Mouse (Mus musculus) midbrain, embryonic 11.5 days (tissue): ENCODE results near the gene Fam160a1. TPM values are rescaled to one million over a fixed set of nuclear protein-coding genes. Genes with fewer than 3 reads are reported as not detected.

Source experiments
- ATAC-seq: fragments of 200-750 bp; cut with Nextera tagmentation; 2 replicates; pipeline ENCODE4 v1.8.0; 2017; ENCODE audit warnings: moderate TSS enrichment, moderate library complexity; ENCODE audit not compliant: low FRiP score
- DNase-seq: peaks from one replicate; pipeline ENCODE4 v3.0.0; 2015; ENCODE audit warnings: low spot score; ENCODE audit errors: missing footprints
- H3K27ac ChIP-seq: fragments of 300-500 bp; sonication (generic); 2 replicates; pipeline ENCODE4 v1.5.1; 2014; ENCODE audit warnings: low read depth, low read length
- H3K27me3 ChIP-seq: fragments of 300-500 bp; sonication (generic); 2 replicates; pipeline ENCODE4 v1.6.1; 2014; ENCODE audit warnings: mild to moderate bottlenecking, low read length, moderate library complexity, mixed read lengths; ENCODE audit not compliant: control insufficient read depth, insufficient read depth
- H3K36me3 ChIP-seq: fragments of 300-500 bp; sonication (generic); 2 replicates; pipeline ENCODE4 v1.6.1; 2014; ENCODE audit warnings: mild to moderate bottlenecking, low read length, moderate library complexity, mixed read lengths; ENCODE audit not compliant: control insufficient read depth, insufficient read depth
- H3K4me1 ChIP-seq: fragments of 300-500 bp; sonication (generic); 2 replicates; pipeline ENCODE4 v1.6.1; 2014; ENCODE audit warnings: low read length; ENCODE audit not compliant: control insufficient read depth, insufficient read depth
- H3K4me2 ChIP-seq: fragments of 300-500 bp; sonication (generic); 2 replicates; pipeline ENCODE4 v1.6.1; 2014; ENCODE audit warnings: mild to moderate bottlenecking, moderate library complexity
- H3K4me3 ChIP-seq: fragments of 300-500 bp; sonication (generic); 2 replicates; pipeline ENCODE4 v1.5.1; 2014; ENCODE audit warnings: low read depth, low read length
- H3K9ac ChIP-seq: fragments of 300-500 bp; sonication (generic); 2 replicates; pipeline ENCODE4 v1.6.1; 2014; ENCODE audit warnings: low read length
- H3K9me3 ChIP-seq: fragments of 300-500 bp; sonication (generic); 2 replicates; pipeline ENCODE4 v1.6.1; 2016; ENCODE audit warnings: low read length; ENCODE audit not compliant: control insufficient read depth
- WGBS: fragments of 180-500 bp; shearing (Covaris S2); extraction: QIAGEN DNeasy Blood & Tissue Kit; methylation state at CpG from one replicate; pipeline ENCODE4 v1.1.7; 2014; 5-methylcytosine and 5-hydroxymethylcytosine counted together
- polyA plus RNA-seq: library from polyadenylated mRNA; unstranded; fragments of >200 nt; fragmentation: Nextera tagmentation; extraction: Ambion mirVana; gene quantifications from 2 replicates; pipeline ENCODE4 v1.2.1, GENCODE M21; 2014

The Fam160a1 gene
- polyA plus RNA-seq, 1 experiment from 2014 or later = 0.48 TPM

DNA sequence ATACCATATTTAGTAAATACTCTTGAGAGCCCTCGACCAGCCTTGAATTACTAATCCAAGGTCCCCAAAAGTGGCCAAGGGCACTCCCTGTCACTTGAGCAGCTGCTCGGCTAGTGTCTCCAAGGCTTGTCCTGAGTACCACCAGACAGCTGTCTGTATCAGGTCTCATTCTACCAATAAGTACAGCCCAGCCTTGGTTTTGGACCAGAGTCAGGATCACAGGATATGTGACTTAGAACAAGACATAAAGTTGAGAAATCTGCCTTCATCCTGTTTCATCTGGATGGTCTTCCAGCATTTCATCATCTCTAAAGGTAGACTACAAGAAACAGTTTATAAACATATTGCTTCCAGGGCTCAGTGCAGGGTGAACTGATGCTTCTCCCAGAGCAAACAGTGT lies 183.4 kb downstream of the Fam160a1 start:
- DNase-seq (no peak), ATAC-seq (no peak)
- H3K4me1 ChIP-seq = no peaks in the 10 kb centered on the region
- H3K27ac ChIP-seq = no peak overlapping the region
- H3K4me2 ChIP-seq = no peak overlapping the region
- no peaks in the 10 kb centered on the region for H3K27me3 ChIP-seq
- 85% methylated on average over 2 of the region's 2 CpGs for WGBS
- H3K36me3 ChIP-seq = no peaks in the 10 kb centered on the region
- H3K4me3 ChIP-seq = no peak overlapping the region
- H3K9me3 ChIP-seq = no peaks in the 10 kb centered on the region
- no peak overlapping the region for H3K9ac ChIP-seq

DNA sequence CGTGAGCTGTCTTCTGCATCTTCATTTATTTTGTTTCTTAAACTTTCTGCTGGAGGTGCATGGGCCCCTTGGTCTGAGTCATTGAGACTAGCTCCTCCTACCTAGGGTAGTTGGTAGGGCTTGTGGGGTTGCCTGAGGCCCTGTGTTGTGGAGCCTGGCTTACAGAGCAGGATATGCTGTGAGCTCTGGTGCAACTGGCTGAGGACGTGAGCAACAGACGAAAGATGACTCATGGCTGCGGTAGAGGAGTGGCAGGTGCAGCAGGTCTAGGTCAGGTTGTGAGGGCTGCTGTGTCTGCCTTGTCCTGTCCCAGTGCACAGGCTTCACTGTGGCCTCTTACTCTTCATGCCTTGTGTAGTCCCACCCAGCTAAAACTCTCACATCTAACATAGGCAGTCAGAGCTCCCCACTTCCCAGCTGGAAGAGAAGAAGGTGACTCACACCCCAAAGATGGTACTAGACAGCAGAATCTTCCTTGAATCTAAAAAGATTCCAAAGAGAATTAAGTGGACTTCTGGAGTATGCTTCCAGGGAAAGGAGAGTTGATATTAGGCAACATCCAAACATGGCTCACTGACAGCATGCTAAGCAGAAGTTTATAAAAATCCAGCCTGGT lies 187.1 kb downstream of the Fam160a1 start:
- no peak for DNase-seq

DNA sequence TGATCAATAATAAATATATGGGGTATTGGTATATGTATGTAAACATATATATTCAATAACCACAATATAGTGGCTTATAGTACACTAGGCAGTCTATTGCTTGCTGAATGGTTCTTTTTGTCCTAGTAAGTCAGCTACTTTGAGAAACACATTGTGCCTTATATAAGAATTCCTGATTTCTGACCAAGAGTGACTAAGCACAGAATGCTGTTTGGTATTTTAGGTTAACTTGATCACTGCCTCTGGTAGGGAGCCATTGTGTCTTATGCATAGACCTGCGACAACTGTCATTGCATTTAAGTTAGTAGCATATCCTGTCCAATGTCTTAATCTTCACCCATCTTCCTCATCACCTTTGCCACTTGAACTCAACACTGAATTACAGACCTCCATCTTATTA lies 197.3 kb downstream of the Fam160a1 start:
- H3K4me2 ChIP-seq = no peak overlapping the region
- no peak overlapping the region for H3K4me3 ChIP-seq
- H3K4me1 ChIP-seq = no peaks in the 10 kb centered on the region
- WGBS = 98% methylated on average over 1 of the region's 1 CpGs
- H3K9me3 ChIP-seq = no peaks in the 10 kb centered on the region
- DNase-seq (no peak), ATAC-seq (no peak)
- H3K36me3 ChIP-seq = peaks cover 2% of the 10 kb centered on the region; the same call in 1 of the 2 replicates
- no peaks in the 10 kb centered on the region for H3K27me3 ChIP-seq
- no peak overlapping the region for H3K27ac ChIP-seq
- H3K9ac ChIP-seq = no peak overlapping the region

More for the DNA sequence above, 187.1 kb downstream of the Fam160a1 start:
- no peaks in the 10 kb centered on the region for H3K27me3 ChIP-seq
- H3K4me2 ChIP-seq = no peak overlapping the region
- H3K9ac ChIP-seq = no peak overlapping the region
- H3K36me3 ChIP-seq = no peaks in the 10 kb centered on the region
- H3K4me1 ChIP-seq = no peaks in the 10 kb centered on the region
- WGBS = 92% methylated on average over 4 of the region's 4 CpGs
- H3K4me3 ChIP-seq = no peak overlapping the region
- H3K27ac ChIP-seq = no peak overlapping the region
- ATAC-seq = no peak
- no peaks in the 10 kb centered on the region for H3K9me3 ChIP-seq

DNA sequence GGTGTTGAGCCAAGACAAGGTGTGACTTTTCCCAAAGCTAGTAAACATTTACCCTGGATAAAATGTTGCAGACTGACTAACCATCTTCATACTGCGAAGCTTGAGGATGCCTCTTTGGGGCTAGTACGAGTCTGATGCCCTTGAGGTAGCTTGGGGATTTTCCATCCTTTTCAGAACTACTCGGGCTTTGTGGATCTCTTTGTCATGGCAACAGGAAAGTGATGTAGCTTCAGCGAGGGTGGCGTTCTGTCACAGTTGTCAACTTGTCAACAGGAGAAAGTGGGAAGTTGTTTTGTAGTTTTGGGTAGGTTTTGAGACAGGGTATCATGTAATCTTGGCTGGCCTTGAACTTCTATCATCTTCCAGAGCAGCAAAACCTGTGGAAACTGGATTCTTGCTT lies 197.7 kb downstream of the Fam160a1 start:
- ATAC-seq (no peak), DNase-seq (no peak)
- no peak overlapping the region for H3K9ac ChIP-seq
- no peaks in the 10 kb centered on the region for H3K9me3 ChIP-seq
- H3K4me3 ChIP-seq = no peak overlapping the region
- no peaks in the 10 kb centered on the region for H3K27me3 ChIP-seq
- H3K4me2 ChIP-seq = no peak overlapping the region
- 80% methylated on average over 5 of the region's 5 CpGs for whole genome bisulfite sequencing
- H3K36me3 ChIP-seq = peaks cover 2% of the 10 kb centered on the region; the same call in 1 of the 2 replicates
- H3K27ac ChIP-seq = no peak overlapping the region
- H3K4me1 ChIP-seq = no peaks in the 10 kb centered on the region

DNA sequence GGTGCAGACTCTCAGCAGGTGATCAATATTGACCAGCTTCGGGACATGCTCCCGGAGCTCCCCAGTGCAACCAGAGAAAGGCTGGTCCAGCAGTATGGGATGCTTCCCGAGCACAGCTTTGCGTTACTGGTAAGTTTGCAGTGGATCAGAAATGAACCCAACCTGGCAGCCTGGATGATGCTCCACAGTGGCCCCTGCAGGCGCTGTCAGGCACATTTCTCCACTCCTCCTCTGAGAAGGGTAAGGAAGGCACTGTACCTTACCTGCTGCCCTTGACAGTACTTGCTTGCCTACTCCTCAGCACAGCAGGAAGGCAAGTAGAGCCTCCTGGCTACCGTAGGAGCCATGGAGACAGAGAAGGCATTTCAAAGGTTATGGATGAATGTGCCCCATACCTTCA lies 198.2 kb downstream of the Fam160a1 start:
- Histone ChIP-seq H3K4me3 (no peak overlapping the region), H3K4me1 (no peaks in the 10 kb centered on the region), H3K36me3 (peaks cover 2% of the 10 kb centered on the region; the same call in 1 of the 2 replicates), H3K4me2 (no peak overlapping the region), H3K27ac (no peak overlapping the region), H3K9ac (no peak overlapping the region), H3K27me3 (no peaks in the 10 kb centered on the region), H3K9me3 (no peaks in the 10 kb centered on the region)
- WGBS = 82% methylated on average over 6 of the region's 6 CpGs
- no peak for DNase-seq
- ATAC-seq = no peak

DNA sequence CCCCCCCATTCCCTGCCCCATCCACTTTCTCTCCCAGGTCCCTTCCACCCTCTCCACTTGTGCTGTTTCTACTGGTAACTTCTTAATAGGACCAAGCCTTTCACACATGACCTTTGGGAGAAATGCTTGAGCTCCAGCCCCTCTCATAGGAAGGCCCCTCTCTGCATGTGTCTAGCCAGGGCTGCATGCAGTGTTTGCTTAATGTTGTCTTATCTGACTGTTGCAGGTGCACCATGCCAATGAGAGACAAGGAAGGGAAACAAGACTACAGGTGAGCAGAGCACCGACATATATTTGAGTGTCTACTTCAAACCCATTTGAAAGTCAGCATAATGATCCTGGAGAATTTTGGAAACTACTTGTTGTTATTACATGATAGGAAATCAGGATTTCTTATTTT lies 200.7 kb downstream of the Fam160a1 start:
- H3K36me3 ChIP-seq = peaks cover 2% of the 10 kb centered on the region; the same call in 1 of the 2 replicates

More for the DNA sequence above, 200.7 kb downstream of the Fam160a1 start:
- Histone ChIP-seq H3K4me1 (no peaks in the 10 kb centered on the region), H3K9ac (no peak overlapping the region), H3K27me3 (no peaks in the 10 kb centered on the region), H3K4me2 (no peak overlapping the region), H3K27ac (no peak overlapping the region), H3K4me3 (no peak overlapping the region), H3K9me3 (no peaks in the 10 kb centered on the region)
- no peak for ATAC-seq
- no peak for DNase-seq
- 90% methylated on average over 1 of the region's 1 CpGs for WGBS

Other genes with a start within 250 kb of the Fam160a1 start
- 22.2 and 23.2 TPM in 2 replicates for gene Gatb, start 243.2 kb downstream of the Fam160a1 start, polyA plus RNA-seq
- 0.15 and 0.29 TPM in 2 replicates for gene Glt28d2, start 70.2 kb upstream of the Fam160a1 start, polyA plus RNA-seq
- 0.67 and 0.91 TPM in 2 replicates for gene Gm37240, start 70.2 kb upstream of the Fam160a1 start, polyA plus RNA-seq
- 6.8 and 7.6 TPM in 2 replicates for gene Sh3d19, start 153.8 kb upstream of the Fam160a1 start, polyA plus RNA-seq
- gene Prss48, start 185.2 kb upstream of the Fam160a1 start, polyA plus RNA-seq = not detected in 2 replicates